Mouse (Mus musculus) midbrain, embryonic 15.5 days (tissue): ENCODE measurements at regions not wholly inside any gene's neighbourhood (a gene's known extent, or its start where the extent isn't known, plus 50 kb on each side); places are given as distances from the start of the nearest gene placed in this dataset.

Experiments
- ATAC-seq: fragments of 200-750 bp; cut with Nextera tagmentation; replicated peaks from 2 replicates; pipeline ENCODE4 v1.8.0; 2017; ENCODE audit warnings: moderate TSS enrichment
- H3K27ac ChIP-seq: fragments of 300-500 bp; sonication (generic); 2 replicates; pipeline ENCODE4 v1.5.1; 2015; ENCODE audit warnings: mild to moderate bottlenecking, inconsistent platforms
- H3K27me3 ChIP-seq: fragments of 300-500 bp; sonication (generic); replicated peaks from 2 replicates; pipeline ENCODE4 v1.6.1; 2015; ENCODE audit warnings: inconsistent platforms
- H3K36me3 ChIP-seq: fragments of 300-500 bp; sonication (generic); replicated peaks from 2 replicates; pipeline ENCODE4 v1.6.1; 2015; ENCODE audit warnings: inconsistent platforms
- H3K4me1 ChIP-seq: fragments of 300-500 bp; sonication (generic); 2 replicates; pipeline ENCODE4 v1.6.1; 2015; ENCODE audit warnings: inconsistent platforms
- H3K4me2 ChIP-seq: fragments of 300-500 bp; sonication (generic); 2 replicates; pipeline ENCODE4 v1.6.1; 2015; ENCODE audit warnings: inconsistent platforms, mild to moderate bottlenecking, moderate library complexity
- H3K4me3 ChIP-seq: fragments of 300-500 bp; sonication (generic); 2 replicates; pipeline ENCODE4 v1.5.1; 2015; ENCODE audit warnings: mild to moderate bottlenecking, inconsistent platforms
- H3K9ac ChIP-seq: fragments of 300-500 bp; sonication (generic); 2 replicates; pipeline ENCODE4 v1.6.1; 2015; ENCODE audit warnings: mild to moderate bottlenecking, inconsistent platforms
- H3K9me3 ChIP-seq: fragments of 300-500 bp; sonication (generic); 2 replicates; pipeline ENCODE4 v1.6.1; 2016; ENCODE audit warnings: inconsistent platforms
- WGBS: fragments of 180-500 bp; shearing (Covaris S2); methylation state at CpG from one replicate; pipeline ENCODE4 v1.1.7; 2015; ENCODE audit warnings: mixed read lengths; 5-methylcytosine and 5-hydroxymethylcytosine counted together

DNA sequence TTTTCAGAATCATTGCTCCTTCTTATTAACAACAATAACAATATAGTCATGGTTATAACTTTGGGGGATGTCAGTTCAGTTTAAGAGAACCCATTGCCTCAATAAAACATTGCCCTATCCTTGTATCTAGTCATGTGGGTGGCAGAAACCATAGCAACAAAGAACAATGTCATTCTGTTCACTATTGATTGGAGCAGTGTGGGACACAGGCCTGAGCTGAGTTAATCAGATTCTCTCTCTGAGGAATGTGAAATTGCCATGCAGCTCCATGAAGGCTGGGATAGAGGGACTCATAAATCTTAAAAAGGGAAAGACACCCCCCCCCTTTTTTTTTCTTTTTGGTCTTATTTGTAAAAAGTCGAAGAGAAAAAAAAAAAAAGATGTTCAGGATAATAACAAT lies 165.4 kb upstream of the Pet2 start:
- Histone ChIP-seq H3K4me3 (no peak overlapping the region), H3K9ac (no peak overlapping the region), H3K4me1 (no peaks in the 10 kb centered on the region), H3K27ac (no peak overlapping the region), H3K36me3 (no peaks in the 10 kb centered on the region), H3K9me3 (no peaks in the 10 kb centered on the region), H3K27me3 (no peaks in the 10 kb centered on the region), H3K4me2 (no peak overlapping the region)
- WGBS, result 9% methylated on average over 1 of the region's 1 CpGs
- peak; percentile 69; the same call in 1 of the 2 replicates for ATAC-seq

DNA sequence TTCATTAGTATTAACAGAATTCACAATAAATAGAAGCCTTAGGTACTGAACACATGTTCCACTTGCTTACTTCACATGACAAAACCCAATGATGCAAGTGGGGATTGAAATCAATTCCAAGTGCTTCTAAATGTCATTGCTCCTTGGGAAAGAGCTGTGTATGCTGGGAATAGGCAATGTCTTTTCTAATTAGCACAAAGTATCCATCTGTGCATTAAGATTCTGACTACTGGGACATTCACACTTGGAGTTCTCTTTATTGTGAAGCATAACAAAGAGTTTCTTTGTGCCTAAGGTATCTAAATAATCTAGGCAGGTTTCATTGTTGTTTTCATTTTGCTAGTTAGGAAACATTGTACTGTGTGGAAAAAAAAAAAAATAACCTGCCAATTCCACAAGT lies 149.8 kb upstream of the Pet2 start:
- no peak for ATAC-seq
- H3K27me3 ChIP-seq, result no peaks in the 10 kb centered on the region
- H3K9ac ChIP-seq, result no peak overlapping the region
- no peak overlapping the region for H3K27ac ChIP-seq
- H3K4me1 ChIP-seq, result no peaks in the 10 kb centered on the region
- H3K4me3 ChIP-seq, result no peak overlapping the region
- no peaks in the 10 kb centered on the region for H3K36me3 ChIP-seq
- H3K4me2 ChIP-seq, result no peak overlapping the region
- H3K9me3 ChIP-seq, result no peaks in the 10 kb centered on the region
